In the genomic region with DNA sequence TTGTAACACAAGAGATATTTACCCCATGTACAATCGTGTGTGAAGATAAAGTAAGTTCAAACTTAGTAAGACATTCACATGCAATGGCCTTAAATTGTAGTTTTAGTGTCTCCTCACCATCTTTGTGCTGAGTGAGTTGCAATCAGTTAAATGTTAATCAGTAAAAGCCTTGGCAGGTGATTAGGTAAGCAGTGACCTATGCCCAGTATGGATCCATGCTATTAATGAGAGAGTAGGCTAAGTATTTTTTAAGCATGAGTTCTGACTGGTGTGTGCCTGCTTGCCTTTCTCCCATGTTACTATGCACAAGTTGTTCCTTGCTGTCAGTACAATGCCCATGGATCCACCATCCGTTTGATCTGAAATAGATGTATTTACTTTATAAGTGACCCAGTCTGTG, we compare ENCODE assay signal across 22 mouse cellular contexts. TPM values are rescaled to one million over a fixed set of nuclear protein-coding genes. Genes with fewer than 3 reads are reported as not detected.
A peak's percentile ranks its signal among the peaks of the same experiment; 100 is the strongest.
DNase-seq lines count a peak whose midpoint lies in the region; ATAC-seq lines count a peak whose summit lies in the region.
"Had no signal": no experiment of that assay in that cellular context is flagged by ENCODE, and none has a peak within 500 bp of the region (broad histone marks: within the 10 kb centered on the region; RNA-seq: fewer than 3 reads in every experiment).

No protein-coding gene starts in this region.

- peak; percentile 15 to 64 for DNase-seq in kidney, postnatal 36 days
- no peak for DNase-seq in right cerebral cortex, adult 18-20 months
- no peak for DNase-seq in cerebellum, adult 11 months
- DNase-seq in right cerebral cortex, adult 2 months (ENCODE audit: low spot score in 2 of 2): no peak
- DNase-seq: adrenal gland, adult 2 months; cerebellum, adult 11-12 months; cerebellum, postnatal 10 days; gastrocnemius, postnatal 25 days; left cerebral cortex, postnatal 4 days had no signal

- H3K27ac ChIP-seq in intestine, embryonic 15.5 days: no peak overlapping the region
- no peak overlapping the region for H3K27ac ChIP-seq in intestine, embryonic 16.5 days (ENCODE audit: low read length)
- H3K27ac ChIP-seq in liver, embryonic 16.5 days (ENCODE audit: low read length): peak overlapping the region; percentile 53
- H3K27ac ChIP-seq: embryonic facial prominence, embryonic 10.5 days; forebrain, embryonic 15.5 days; hindbrain, embryonic 12.5 days; left cerebral cortex, adult 2 months; limb, embryonic 15.5 days; macrophage; midbrain, embryonic 15.5 days; neural tube, embryonic 15.5 days had no signal

- 61% methylated on average over 2 of the region's 2 CpGs for WGBS in intestine, embryonic 15.5 days
- 62% methylated on average over 2 of the region's 2 CpGs for WGBS in intestine, embryonic 16.5 days
- WGBS in liver, embryonic 16.5 days (ENCODE audit: insufficient replicate concordance): 43% methylated on average over 2 of the region's 2 CpGs

- H3K9me3 ChIP-seq in intestine, embryonic 15.5 days: no peaks in the 10 kb centered on the region
- no peaks in the 10 kb centered on the region for H3K9me3 ChIP-seq in intestine, embryonic 16.5 days (ENCODE audit: control insufficient read depth, low read length)
- no peaks in the 10 kb centered on the region for H3K9me3 ChIP-seq in liver, embryonic 16.5 days (replicated peaks; ENCODE audit: control insufficient read depth, low read length)
- H3K9me3 ChIP-seq: embryonic facial prominence, embryonic 10.5 days; forebrain, embryonic 15.5 days; hindbrain, embryonic 12.5 days; limb, embryonic 15.5 days; midbrain, embryonic 15.5 days; neural tube, embryonic 15.5 days had no signal

- H3K4me2 ChIP-seq in intestine, embryonic 15.5 days (replicated peaks): no peak overlapping the region
- no peak overlapping the region for H3K4me2 ChIP-seq in intestine, embryonic 16.5 days (ENCODE audit: low read depth, low read length)
- H3K4me2 ChIP-seq in liver, embryonic 16.5 days (ENCODE audit: low read depth, low read length): no peak overlapping the region
- H3K4me2 ChIP-seq: forebrain, embryonic 15.5 days; hindbrain, embryonic 12.5 days; limb, embryonic 15.5 days; midbrain, embryonic 15.5 days; neural tube, embryonic 15.5 days had no signal

- no peaks in the 10 kb centered on the region for H3K27me3 ChIP-seq in intestine, embryonic 15.5 days (replicated peaks)
- H3K27me3 ChIP-seq in intestine, embryonic 16.5 days (replicated peaks; ENCODE audit: control insufficient read depth, insufficient read depth, low read length): no peaks in the 10 kb centered on the region
- H3K27me3 ChIP-seq in liver, embryonic 16.5 days (ENCODE audit: control insufficient read depth, insufficient read depth, low read depth, low read length): no peaks in the 10 kb centered on the region
- H3K27me3 ChIP-seq: forebrain, embryonic 15.5 days; hindbrain, embryonic 12.5 days; limb, embryonic 15.5 days; midbrain, embryonic 15.5 days; neural tube, embryonic 15.5 days had no signal

- no peaks in the 10 kb centered on the region for H3K36me3 ChIP-seq in intestine, embryonic 15.5 days
- no peaks in the 10 kb centered on the region for H3K36me3 ChIP-seq in intestine, embryonic 16.5 days (ENCODE audit: control insufficient read depth, insufficient read depth, low read length)
- H3K36me3 ChIP-seq in liver, embryonic 16.5 days (ENCODE audit: control insufficient read depth, insufficient read depth): no peaks in the 10 kb centered on the region
- H3K36me3 ChIP-seq: embryonic facial prominence, embryonic 10.5 days; forebrain, embryonic 15.5 days; hindbrain, embryonic 12.5 days; limb, embryonic 15.5 days; midbrain, embryonic 15.5 days; neural tube, embryonic 15.5 days had no signal

- no peak overlapping the region for H3K4me3 ChIP-seq in intestine, embryonic 15.5 days (replicated peaks)
- H3K4me3 ChIP-seq in intestine, embryonic 16.5 days (ENCODE audit: low read length): no peak overlapping the region
- H3K4me3 ChIP-seq in liver, embryonic 16.5 days (ENCODE audit: low read depth, low read length): no peak overlapping the region
- H3K4me3 ChIP-seq: embryonic facial prominence, embryonic 10.5 days; forebrain, embryonic 15.5 days; hindbrain, embryonic 12.5 days; left cerebral cortex, adult 2 months; limb, embryonic 15.5 days; midbrain, embryonic 15.5 days; myocyte; neural tube, embryonic 15.5 days had no signal

- H3K4me1 ChIP-seq in intestine, embryonic 15.5 days (replicated peaks): no peaks in the 10 kb centered on the region
- no peaks in the 10 kb centered on the region for H3K4me1 ChIP-seq in intestine, embryonic 16.5 days (ENCODE audit: control insufficient read depth, insufficient read depth, low read length)
- H3K4me1 ChIP-seq in liver, embryonic 16.5 days (ENCODE audit: control insufficient read depth, low read depth, low read length): no peaks in the 10 kb centered on the region; the same call in 1 of the 2 replicates
- H3K4me1 ChIP-seq: embryonic facial prominence, embryonic 10.5 days; forebrain, embryonic 15.5 days; hindbrain, embryonic 12.5 days; limb, embryonic 15.5 days; midbrain, embryonic 15.5 days; neural tube, embryonic 15.5 days had no signal

- H3K9ac ChIP-seq in intestine, embryonic 15.5 days: no peak overlapping the region
- no peak overlapping the region for H3K9ac ChIP-seq in intestine, embryonic 16.5 days (ENCODE audit: low read depth, low read length)
- H3K9ac ChIP-seq in liver, embryonic 16.5 days (ENCODE audit: low read depth, low read length): no peak overlapping the region
- H3K9ac ChIP-seq: forebrain, embryonic 15.5 days; hindbrain, embryonic 12.5 days; limb, embryonic 15.5 days; midbrain, embryonic 15.5 days; neural tube, embryonic 15.5 days had no signal

- peak; percentile 85 for ATAC-seq in intestine, embryonic 15.5 days
- peak; percentile 90 for ATAC-seq in intestine, embryonic 16.5 days
- ATAC-seq in liver, embryonic 16.5 days (ENCODE audit: low read depth): peak; percentile 79
- ATAC-seq: forebrain, embryonic 15.5 days; lung, postnatal 0 days; midbrain, embryonic 15.5 days had no signal

RNA-seq across cellular contexts. Expression of a gene that starts 44.6 kb away (rescaled TPM):
- polyA plus RNA-seq in intestine, embryonic 15.5 days (2015; fragmentation: Nextera tagmentation; extraction: Ambion mirVana): 4.5 and 4.7 TPM in 2 replicates
- 3.0 and 3.9 TPM in 2 replicates for polyA plus RNA-seq in intestine, embryonic 16.5 days (2015; fragmentation: Nextera tagmentation; extraction: Ambion mirVana)
- polyA plus RNA-seq in liver, embryonic 16.5 days (2015; fragmentation: Nextera tagmentation; extraction: Ambion mirVana): 1.3 TPM in 2 replicates
- polyA plus RNA-seq: macrophage had no signal

Comparison
In these comparisons a context has a peak if more than half of its experiments do, and no peak if none do; other contexts are left out.
1. DNase-seq: peak in kidney, postnatal 36 days (2 of 2); none in right cerebral cortex, adult 18-20 months (single experiment), cerebellum, adult 11 months (single experiment) and right cerebral cortex, adult 2 months (0 of 2).
2. Peak in every context shown above with its lines, with median percentiles within 50 percentile points of each other: ATAC-seq.